Mouse (Mus musculus) MN1 (cell line): ENCODE results near the gene Wdr82.

Experiments used
- DNase-seq: peaks from one replicate; pipeline ENCODE4 v3.0.0-alpha.2; 2016; ENCODE audit warnings: low spot score

Gene Wdr82

DNA sequence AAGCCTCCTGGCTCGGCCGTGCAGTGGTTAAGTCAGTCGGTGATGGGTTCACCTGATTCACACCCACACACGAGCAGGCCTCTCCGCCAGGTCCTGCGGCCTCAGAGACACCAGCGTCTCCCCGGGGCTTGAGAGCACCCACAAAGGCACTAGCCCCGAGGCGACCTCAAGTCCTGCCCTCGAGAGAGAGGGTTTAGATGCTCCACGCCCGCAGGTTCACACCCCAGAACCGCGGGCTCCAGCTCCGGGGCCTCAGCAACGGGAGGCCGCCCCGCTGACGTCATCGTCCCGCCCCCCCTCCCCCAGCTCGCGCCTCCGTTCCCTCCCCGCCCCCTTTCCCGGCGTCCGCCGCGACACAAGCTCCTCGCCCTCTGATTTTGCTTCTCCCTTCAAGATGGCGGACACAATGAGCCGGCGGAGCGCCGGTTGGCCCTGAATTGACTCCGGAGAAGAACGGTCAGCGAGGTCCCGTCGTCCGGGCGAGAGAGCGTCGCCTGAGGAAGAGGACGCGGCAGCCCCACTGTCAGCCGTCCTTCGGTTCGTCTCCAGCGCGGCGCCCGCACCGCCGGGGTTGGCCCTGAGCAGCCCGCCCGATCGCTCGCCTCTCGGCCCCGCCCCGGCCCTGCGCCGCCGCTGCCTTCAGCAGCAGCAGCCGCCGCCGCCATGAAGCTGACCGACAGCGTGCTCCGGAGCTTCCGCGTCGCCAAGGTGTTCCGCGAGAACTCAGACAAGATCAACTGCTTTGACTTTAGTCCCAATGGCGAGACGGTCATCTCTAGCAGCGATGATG lies at the start of gene Wdr82:
TSS of gene Wdr82 (plus strand) at position 373 of the 790 bp plus-strand sequence.
- peak; percentile 91 for DNase-seq

- DNase-seq = peak; percentile 27
Measured at GRCm38 (mm10) chr9:106123599-106123998, 47.1 kb upstream of the Wdr82 start.

DNA sequence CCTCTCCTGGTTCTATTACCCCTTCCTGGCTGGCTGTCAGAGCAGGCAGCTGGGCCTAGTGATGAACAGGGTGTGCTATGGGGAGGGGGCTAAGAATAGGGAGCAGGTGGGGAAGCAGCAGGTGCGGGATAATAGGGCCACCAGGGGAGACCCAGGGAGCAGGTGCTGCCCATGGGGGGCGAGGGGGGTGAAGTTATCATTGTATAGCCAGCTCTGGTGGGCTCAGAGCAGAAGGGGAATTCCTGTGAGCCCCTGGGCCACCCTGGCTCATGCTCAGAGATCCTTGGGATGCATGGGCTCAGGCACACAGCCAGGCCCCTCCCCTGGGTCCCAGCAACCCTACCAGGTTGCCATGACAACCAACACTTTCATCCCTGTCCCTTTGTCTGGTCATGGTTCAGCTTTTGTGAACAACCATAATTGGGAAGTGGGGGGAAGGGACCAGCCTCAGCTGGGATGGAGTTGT lies 43.9 kb upstream of the Wdr82 start:
- peak; percentile 28 for DNase-seq

- no peak for DNase-seq
Measured at GRCm38 (mm10) chr9:106129072-106129471, 41.7 kb upstream of the Wdr82 start.

GRCm38 (mm10) chr9:106130250-106130649 lies 40.5 kb upstream of the Wdr82 start:
- DNase-seq = no peak

- DNase-seq = no peak
Measured at GRCm38 (mm10) chr9:106137671-106138216, 33.0 kb upstream of the Wdr82 start.

- DNase-seq = peak; percentile 54
Measured at GRCm38 (mm10) chr9:106139763-106140162, 31.0 kb upstream of the Wdr82 start.

- DNase-seq = no peak
Measured at GRCm38 (mm10) chr9:106141955-106142354, 28.8 kb upstream of the Wdr82 start.

DNA sequence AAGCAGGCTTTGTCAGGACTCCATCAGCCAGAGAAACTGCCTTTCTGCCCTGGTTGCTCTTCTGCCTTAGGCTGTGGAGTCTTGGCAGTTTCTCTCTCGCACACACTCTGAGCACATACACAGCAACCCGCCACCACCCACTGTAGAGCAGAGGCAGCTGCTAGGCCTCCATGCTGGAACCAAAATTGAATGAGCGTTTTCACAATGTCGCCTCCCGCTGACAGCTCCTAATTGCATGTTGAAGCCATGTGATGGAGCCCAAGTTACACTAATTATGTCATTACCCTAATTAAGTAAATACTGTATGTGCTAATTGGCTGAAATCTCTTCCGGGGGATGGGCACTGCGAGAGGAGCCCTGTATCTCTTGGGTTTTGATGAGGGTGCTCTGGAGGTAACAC lies 26.6 kb upstream of the Wdr82 start:
- DNase-seq = no peak

DNA sequence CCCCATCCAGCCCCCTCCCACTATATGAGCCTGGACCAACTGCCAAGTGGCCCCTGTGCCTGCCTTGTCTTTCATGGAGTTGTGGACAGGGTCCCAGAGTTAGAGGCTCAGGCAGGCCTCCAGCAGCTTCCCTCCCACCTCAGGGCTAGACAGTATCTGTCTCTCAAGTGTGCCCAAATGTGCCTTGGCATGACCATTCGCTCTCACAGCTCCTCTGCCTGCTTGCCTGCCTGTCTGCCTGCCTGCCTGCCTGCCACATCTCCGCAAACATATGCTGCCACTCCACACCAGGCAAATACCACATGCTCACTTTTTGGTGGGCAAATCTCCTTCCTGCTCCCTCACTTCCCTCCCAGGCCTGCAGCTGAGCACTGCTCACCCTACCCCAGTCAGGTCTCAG lies 25.1 kb upstream of the Wdr82 start:
- DNase-seq = no peak

- DNase-seq = no peak
Measured at GRCm38 (mm10) chr9:106147281-106147680, 23.4 kb upstream of the Wdr82 start.

DNA sequence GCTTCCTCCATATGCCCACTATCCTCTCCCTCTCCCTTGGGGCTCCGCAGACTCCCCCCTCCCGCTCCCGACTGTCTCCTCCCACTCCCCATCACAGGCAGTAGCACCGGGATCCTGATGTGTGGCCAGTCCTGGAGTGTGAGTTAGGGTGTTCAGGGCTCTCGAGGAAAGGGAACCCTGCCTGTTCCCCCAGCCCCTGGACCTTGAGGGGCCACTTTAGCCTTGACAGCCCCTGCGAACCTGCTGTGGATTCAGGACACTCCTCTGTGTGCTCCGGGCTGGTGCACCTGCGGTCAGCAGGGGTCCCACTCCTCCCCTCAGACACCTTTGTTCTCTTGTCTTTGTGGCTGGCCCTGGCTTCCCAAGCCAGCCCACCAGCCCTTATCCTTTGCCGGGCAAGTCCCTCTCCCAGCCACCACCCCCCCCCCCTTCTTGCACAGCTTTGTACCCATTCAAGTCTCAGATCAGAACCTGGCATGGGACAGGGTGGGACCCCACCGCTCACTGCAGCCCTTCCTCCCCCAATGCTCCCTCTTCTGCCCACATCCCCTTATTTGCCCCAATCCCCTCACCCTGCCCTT lies 22.8 kb upstream of the Wdr82 start:
- DNase-seq = no peak

DNA sequence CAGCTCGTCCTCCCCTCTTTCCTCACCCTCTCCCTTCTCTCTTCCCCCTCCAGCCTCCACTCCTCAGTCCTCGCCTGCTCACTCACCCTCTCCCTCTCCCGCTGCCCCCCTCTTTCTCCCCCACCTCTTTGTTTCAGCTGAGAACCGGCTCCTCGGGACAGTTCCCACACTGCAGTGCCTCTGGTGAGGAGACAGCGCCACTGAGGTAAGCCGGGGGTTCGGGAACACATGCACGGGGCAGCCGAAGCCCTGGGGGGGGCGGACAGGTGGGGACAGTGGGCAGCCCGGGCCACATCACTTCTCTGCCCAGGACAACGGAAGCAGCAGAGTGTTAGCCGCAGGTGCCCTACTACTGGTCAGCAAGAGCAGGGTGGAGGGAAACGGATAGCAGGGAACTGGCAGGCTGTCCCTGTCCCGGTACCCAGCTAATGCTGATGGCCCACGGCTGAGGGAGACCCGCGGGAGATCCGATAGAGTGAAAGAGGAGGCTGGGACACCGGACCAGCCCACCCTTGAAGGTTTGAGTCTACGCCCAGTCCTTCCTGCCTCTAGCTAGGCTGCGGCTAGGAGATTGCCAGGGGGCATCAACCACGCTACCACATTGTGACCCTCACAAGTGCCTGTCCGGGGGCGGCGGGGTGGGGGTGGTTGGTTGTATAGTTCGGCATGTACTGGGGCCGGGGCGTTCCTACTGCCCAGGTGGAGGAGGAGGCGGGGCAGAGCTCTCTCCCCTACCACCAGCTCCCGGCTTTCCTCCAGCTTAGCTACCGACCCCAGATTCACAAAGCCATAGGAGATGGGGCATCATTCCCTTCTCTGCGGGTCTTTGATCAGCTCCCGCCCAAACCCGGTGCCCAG lies 22.0 kb upstream of the Wdr82 start:
- DNase-seq = no peak

- DNase-seq = no peak
Measured at GRCm38 (mm10) chr9:106149399-106149754, 21.4 kb upstream of the Wdr82 start.

- peak; percentile 53 for DNase-seq
Measured at GRCm38 (mm10) chr9:106154106-106154505, 16.6 kb upstream of the Wdr82 start.

- peak; percentile 77 for DNase-seq
Measured at GRCm38 (mm10) chr9:106156419-106156818, 14.3 kb upstream of the Wdr82 start.

DNA sequence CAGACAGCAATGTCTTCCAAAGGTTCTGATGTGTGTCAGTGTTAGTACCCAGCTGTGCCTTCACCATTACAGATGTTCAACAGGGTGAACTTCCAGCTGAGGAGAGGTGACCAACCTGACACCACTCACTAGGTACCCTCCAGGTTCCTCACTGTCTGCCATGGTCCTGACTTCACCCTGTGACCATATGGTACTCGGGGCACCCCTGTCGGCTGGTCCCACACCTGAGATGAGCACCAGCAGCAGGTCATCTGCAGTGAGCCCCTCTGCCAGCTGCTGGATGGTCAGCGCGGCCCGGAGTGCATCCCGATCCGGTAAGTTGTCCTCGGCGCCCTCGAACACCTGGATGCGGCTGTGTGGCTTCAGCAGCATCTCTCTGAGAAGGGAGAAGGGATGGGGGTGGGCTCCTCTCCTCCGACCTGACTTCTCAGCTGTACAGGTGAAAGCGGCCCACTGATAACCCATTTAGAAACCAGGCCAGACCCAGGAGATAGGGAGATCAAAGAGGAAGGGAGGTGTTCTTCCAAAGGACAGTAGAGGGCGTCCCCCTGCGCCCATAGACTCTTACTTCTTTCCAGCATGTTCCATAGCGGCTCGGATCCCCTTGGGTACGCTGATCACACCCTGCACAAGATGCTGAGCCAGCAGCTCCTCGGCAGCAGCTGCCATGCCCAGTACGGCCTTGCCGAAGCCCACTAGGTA lies 13.7 kb upstream of the Wdr82 start:
- no peak for DNase-seq

DNA sequence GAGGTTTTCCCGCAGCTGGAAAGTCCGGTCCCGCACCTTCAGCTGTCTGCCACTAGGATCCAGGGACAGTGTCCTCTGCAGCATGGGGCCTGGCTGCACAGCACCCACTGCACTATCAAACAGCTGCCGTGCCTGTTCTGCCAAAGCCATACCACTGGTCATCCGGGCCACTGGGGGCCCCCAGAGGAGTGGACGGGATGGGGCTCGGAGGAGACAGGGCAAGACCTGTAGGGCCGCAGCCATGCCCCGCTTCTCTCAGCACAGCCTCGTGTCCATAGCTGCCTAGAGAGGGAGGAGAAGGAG lies 13.2 kb upstream of the Wdr82 start:
- DNase-seq = no peak

DNA sequence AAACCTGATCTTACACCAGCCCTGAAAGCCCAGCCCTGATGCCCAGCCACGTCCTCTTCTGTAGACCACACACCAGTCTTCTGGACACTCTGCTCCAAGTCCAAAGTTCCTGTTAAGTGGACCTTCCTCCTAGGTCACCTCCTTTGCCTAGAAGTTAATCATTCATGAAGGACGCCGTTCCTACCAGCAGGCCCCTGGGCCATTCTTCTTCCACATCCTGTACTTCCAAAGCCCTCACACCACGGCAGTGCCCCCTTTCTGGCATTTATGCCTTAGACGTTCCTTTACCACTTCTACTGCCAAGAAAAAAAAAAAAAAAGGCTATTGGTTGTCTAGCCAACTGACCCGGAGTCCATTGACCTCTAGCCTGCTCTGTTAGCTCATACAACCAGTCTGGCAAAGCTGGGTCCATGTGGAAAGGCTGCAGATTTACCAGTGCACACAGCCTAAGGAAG lies 12.7 kb upstream of the Wdr82 start, which contains the start of gene Glyctk:
TSS of gene Glyctk (minus strand) at position 102 of the 455 bp plus-strand sequence.
- DNase-seq = no peak

- DNase-seq = no peak
Measured at GRCm38 (mm10) chr9:106159237-106159636, 11.5 kb upstream of the Wdr82 start.

DNA sequence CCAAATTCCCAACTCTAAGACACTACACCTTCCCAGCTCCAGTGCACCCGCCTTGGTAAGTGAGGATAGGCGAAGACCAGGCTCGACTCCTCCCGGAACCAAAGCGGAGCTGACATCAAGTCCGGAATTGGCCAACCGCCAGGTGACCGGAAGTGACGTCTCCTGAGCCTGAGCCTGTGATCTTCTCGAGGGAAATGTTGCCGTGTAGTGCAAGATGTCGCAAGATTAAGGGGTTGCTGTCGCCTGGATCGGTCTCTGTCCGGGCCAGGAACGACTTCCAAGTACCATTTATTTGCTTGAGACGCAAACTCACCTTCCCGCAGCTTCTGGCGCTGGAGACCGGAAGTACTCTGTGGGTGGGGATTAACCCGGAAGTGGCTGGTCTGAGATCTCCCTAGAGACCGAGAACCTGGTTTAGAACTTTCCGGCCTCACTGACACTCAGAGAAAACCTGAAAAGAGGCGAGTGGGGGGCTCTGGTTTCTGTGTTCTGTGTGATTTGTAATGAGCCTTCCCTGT lies 10.9 kb upstream of the Wdr82 start:
- DNase-seq = peak; percentile 97

DNA sequence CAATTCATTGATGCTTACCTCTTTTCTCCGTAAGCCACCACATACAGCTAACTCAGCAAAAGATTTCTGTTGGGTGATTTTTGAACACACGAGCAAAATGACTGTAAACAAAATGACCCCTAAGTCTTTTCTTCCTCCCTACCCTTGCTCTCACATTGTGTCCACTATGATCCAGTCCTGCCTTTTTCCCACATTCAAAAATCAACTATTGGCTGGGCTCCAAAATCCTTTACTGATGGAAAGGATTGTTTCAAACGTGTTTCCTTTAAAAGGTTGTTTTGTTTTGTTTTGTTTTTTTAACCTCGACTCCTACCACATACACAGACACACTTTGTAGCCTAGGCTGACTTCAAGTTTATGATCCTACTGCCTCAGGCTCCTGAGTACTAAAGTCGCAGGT lies 10.3 kb upstream of the Wdr82 start:
- peak; percentile 40 for DNase-seq
